Mouse (Mus musculus) bone marrow, adult 2 months (tissue): ENCODE measurements around the gene Cadm2.

Experiments
- CTCF ChIP-seq: fragments of 200-500 bp; IDR thresholded peaks from 2 replicates; pipeline ENCODE4 v1.5.1; 2011; ENCODE audit warnings: low read length, control low read depth; ENCODE audit not compliant: control insufficient read depth, insufficient read depth
- POLR2A ChIP-seq: fragments of 200-500 bp; IDR thresholded peaks from 2 replicates; pipeline ENCODE4 v1.6.1; 2011; ENCODE audit warnings: low read depth, mild to moderate bottlenecking, control low read depth, low read length, borderline replicate concordance; ENCODE audit not compliant: control insufficient read depth

GRCm38 (mm10) chr16:67410926-67411325, 209.8 kb downstream of the Cadm2 start:
- TF ChIP-seq CTCF (no peak), POLR2A (no peak)
